Mouse (Mus musculus) liver, embryonic 14.5 days (tissue): ENCODE measurements at regions not wholly inside any gene's neighbourhood (a gene's known extent, or its start where the extent isn't known, plus 50 kb on each side); places are given as distances from the start of the nearest gene placed in this dataset.
"Not testable (repeated sequence)": the region's sequence is repeated elsewhere in the genome, so short reads cannot be mapped to it uniquely, and the experiment has no call there.

Experiments used
- ATAC-seq: fragments of 200-750 bp; cut with Nextera tagmentation; 2 replicates; pipeline ENCODE4 v1.8.0; 2017; ENCODE audit warnings: moderate number of reproducible peaks, mild to moderate bottlenecking, moderate library complexity; ENCODE audit not compliant: insufficient read depth
- DNase-seq, 3 experiments: peaks; one replicate each; pipeline ENCODE4 v3.0.0-alpha.2; 2012 to 2013; ENCODE audit warnings: low read depth in 3 of 3, low spot score in 3 of 3
- H3K27ac ChIP-seq: fragments of 300-500 bp; sonication (generic); 2 replicates; pipeline ENCODE4 v1.5.1; 2014; ENCODE audit warnings: moderate library complexity, mild to moderate bottlenecking, control low read depth, inconsistent platforms
- H3K27me3 ChIP-seq: fragments of 300-500 bp; sonication (generic); 2 replicates; pipeline ENCODE4 v1.6.1; 2014; ENCODE audit warnings: mild to moderate bottlenecking, low read length, moderate library complexity; ENCODE audit not compliant: control insufficient read depth, insufficient read depth
- H3K36me3 ChIP-seq: fragments of 300-500 bp; sonication (generic); replicated peaks from 2 replicates; pipeline ENCODE4 v1.6.1; 2014; ENCODE audit warnings: low read depth; ENCODE audit not compliant: control insufficient read depth, insufficient read depth
- H3K4me1 ChIP-seq, 2 experiments: fragments of 200-500 bp in 1 of 2; fragments of 300-500 bp in 1 of 2; sonication (generic) in 1 of 2; replicated peaks; 2 replicates each; pipeline ENCODE4 v1.6.1; 2012 to 2014; ENCODE audit warnings: antibody characterized with exemption in 1 of 2, inconsistent platforms in 1 of 2, low read length in 1 of 2; ENCODE audit not compliant: control insufficient read depth in 2 of 2, insufficient read depth in 2 of 2
- H3K4me2 ChIP-seq: fragments of 300-500 bp; sonication (generic); 2 replicates; pipeline ENCODE4 v1.6.1; 2014; ENCODE audit warnings: low read depth, mild to moderate bottlenecking, control low read depth, moderate library complexity
- H3K4me3 ChIP-seq, 2 experiments: fragments of 200-500 bp in 1 of 2; fragments of 300-500 bp in 1 of 2; sonication (generic) in 1 of 2; 2 replicates each; pipeline ENCODE4 v1.5.1; 2012 to 2014; ENCODE audit warnings: low read depth in 2 of 2, low read length in 2 of 2, mild to moderate bottlenecking in 2 of 2, control low read depth in 1 of 2, inconsistent platforms in 1 of 2, moderate library complexity in 1 of 2; ENCODE audit not compliant: insufficient read depth in 1 of 2
- H3K9ac ChIP-seq: fragments of 300-500 bp; sonication (generic); replicated peaks from 2 replicates; pipeline ENCODE4 v1.6.1; 2014; ENCODE audit warnings: mild to moderate bottlenecking, control low read depth, moderate library complexity
- H3K9me3 ChIP-seq: fragments of 300-500 bp; sonication (generic); 2 replicates; pipeline ENCODE4 v1.6.1; 2016; ENCODE audit warnings: low read length, mixed read lengths; ENCODE audit not compliant: control insufficient read depth
- CTCF ChIP-seq: IDR thresholded peaks from 2 replicates; pipeline ENCODE4 v1.5.1; 2016; ENCODE audit warnings: antibody characterized with exemption, low read depth, control low read depth
- EP300 ChIP-seq: IDR thresholded peaks from 2 replicates; pipeline ENCODE4 v1.6.1; 2016; ENCODE audit warnings: antibody characterized with exemption, low read depth
- WGBS: fragments of 180-500 bp; shearing (Covaris S2); extraction: QIAGEN DNeasy Blood & Tissue Kit; methylation state at CpG from one replicate; pipeline ENCODE4 v1.1.7; 2014; ENCODE audit not compliant: insufficient replicate concordance; 5-methylcytosine and 5-hydroxymethylcytosine counted together

GRCm38 (mm10) chr6:143449071-143449470 lies 282.1 kb downstream of the Etnk1 start:
- no peak overlapping the region for H3K4me2 ChIP-seq
- H3K4me3 ChIP-seq, result no peak overlapping the region
- ATAC-seq (no peak), DNase-seq (no peak)
- WGBS, result 51% methylated on average over 4 of the region's 4 CpGs
- no peak overlapping the region for H3K27ac ChIP-seq
- H3K27me3 ChIP-seq, result no peaks in the 10 kb centered on the region
- H3K9ac ChIP-seq, result no peak overlapping the region
- no peaks in the 10 kb centered on the region for H3K36me3 ChIP-seq
- H3K9me3 ChIP-seq, result no peaks in the 10 kb centered on the region
- H3K4me1 ChIP-seq, result no peaks in the 10 kb centered on the region
- TF ChIP-seq CTCF, result no peak
- no peak for TF ChIP-seq EP300

GRCm38 (mm10) chr6:143451869-143452268 lies 284.8 kb downstream of the Etnk1 start:
- no peak for TF ChIP-seq CTCF
- TF ChIP-seq EP300, result no peak
- H3K4me1 ChIP-seq, result no peaks in the 10 kb centered on the region
- H3K27ac ChIP-seq, result no peak overlapping the region
- H3K36me3 ChIP-seq, result no peaks in the 10 kb centered on the region
- no peaks in the 10 kb centered on the region for H3K9me3 ChIP-seq
- H3K9ac ChIP-seq, result no peak overlapping the region
- DNase-seq, result no peak
- 63% methylated on average over 6 of the region's 6 CpGs for WGBS
- no peak overlapping the region for H3K4me3 ChIP-seq
- no peak for ATAC-seq
- H3K27me3 ChIP-seq, result no peaks in the 10 kb centered on the region
- no peak overlapping the region for H3K4me2 ChIP-seq

- Histone ChIP-seq H3K4me3 (no peak overlapping the region), H3K4me1 (no peaks in the 10 kb centered on the region), H3K9me3 (no peaks in the 10 kb centered on the region), H3K27me3 (no peaks in the 10 kb centered on the region), H3K4me2 (no peak overlapping the region), H3K36me3 (no peaks in the 10 kb centered on the region), H3K27ac (no peak overlapping the region), H3K9ac (no peak overlapping the region)
- TF ChIP-seq EP300, result no peak
- no peak for TF ChIP-seq CTCF
- no peak for DNase-seq
- ATAC-seq, result no peak
- 57% methylated on average over 9 of the region's 9 CpGs for WGBS
Observed at GRCm38 (mm10) chr6:143454695-143455218, 287.7 kb downstream of the Etnk1 start.

GRCm38 (mm10) chr6:143464907-143465537 lies 298.0 kb downstream of the Etnk1 start:
- no peak overlapping the region for H3K4me3 ChIP-seq
- H3K36me3 ChIP-seq, result no peaks in the 10 kb centered on the region
- peak; percentile 51 for TF ChIP-seq CTCF
- TF ChIP-seq EP300, result no peak
- H3K9me3 ChIP-seq, result no peaks in the 10 kb centered on the region
- no peaks in the 10 kb centered on the region for H3K4me1 ChIP-seq
- no peaks in the 10 kb centered on the region for H3K27me3 ChIP-seq
- ATAC-seq, result no peak
- DNase-seq, result no peak
- WGBS, result 61% methylated on average over 12 of the region's 12 CpGs
- no peak overlapping the region for H3K27ac ChIP-seq
- H3K4me2 ChIP-seq, result no peak overlapping the region
- H3K9ac ChIP-seq, result no peak overlapping the region

- H3K4me2 ChIP-seq, H3K9me3 ChIP-seq, ATAC-seq, H3K4me3 ChIP-seq, H3K27ac ChIP-seq, H3K9ac ChIP-seq, DNase-seq, H3K36me3 ChIP-seq, H3K27me3 ChIP-seq, H3K4me1 ChIP-seq: not testable (repeated sequence)
- 80% methylated on average over 10 of the region's 12 CpGs for WGBS
Observed at GRCm38 (mm10) chr6:143472676-143473075, 305.7 kb downstream of the Etnk1 start.
